Mouse (Mus musculus) embryonic facial prominence, embryonic 15.5 days (tissue): ENCODE data around the gene Gtf3a. TPM values are rescaled to one million over a fixed set of nuclear protein-coding genes. Genes with fewer than 3 reads are reported as not detected.

Experiments used
- ATAC-seq: fragments of 200-750 bp; cut with Nextera tagmentation; 2 replicates; pipeline ENCODE4 v1.8.0; 2017; ENCODE audit warnings: low read depth, moderate TSS enrichment; ENCODE audit not compliant: insufficient number of reproducible peaks, low FRiP score, low TSS enrichment
- H3K27ac ChIP-seq: fragments of 300-500 bp; sonication (generic); replicated peaks from 2 replicates; pipeline ENCODE4 v1.5.1; 2015; ENCODE audit warnings: mild to moderate bottlenecking, inconsistent platforms
- H3K27me3 ChIP-seq: fragments of 300-500 bp; sonication (generic); 2 replicates; pipeline ENCODE4 v1.6.1; 2015; ENCODE audit warnings: inconsistent platforms
- H3K36me3 ChIP-seq: fragments of 300-500 bp; sonication (generic); 2 replicates; pipeline ENCODE4 v1.6.1; 2015; ENCODE audit warnings: mild to moderate bottlenecking, inconsistent platforms
- H3K4me1 ChIP-seq: fragments of 300-500 bp; sonication (generic); 2 replicates; pipeline ENCODE4 v1.6.1; 2015; ENCODE audit warnings: inconsistent platforms
- H3K4me2 ChIP-seq: fragments of 300-500 bp; sonication (generic); replicated peaks from 2 replicates; pipeline ENCODE4 v1.6.1; 2015; ENCODE audit warnings: mild to moderate bottlenecking, inconsistent platforms
- H3K4me3 ChIP-seq: fragments of 300-500 bp; sonication (generic); replicated peaks from 2 replicates; pipeline ENCODE4 v1.5.1; 2015; ENCODE audit warnings: mild to moderate bottlenecking, inconsistent platforms
- H3K9ac ChIP-seq: fragments of 300-500 bp; sonication (generic); 2 replicates; pipeline ENCODE4 v1.6.1; 2015; ENCODE audit warnings: inconsistent platforms
- H3K9me3 ChIP-seq: fragments of 300-500 bp; sonication (generic); replicated peaks from 2 replicates; pipeline ENCODE4 v1.6.1; 2016; ENCODE audit warnings: inconsistent platforms
- WGBS: fragments of 180-500 bp; shearing (Covaris S2); methylation state at CpG from one replicate; pipeline ENCODE4 v1.1.7; 2015; 5-methylcytosine and 5-hydroxymethylcytosine counted together
- polyA plus RNA-seq: library from polyadenylated mRNA; unstranded; fragments of >200 nt; fragmentation: Nextera tagmentation; extraction: Ambion mirVana; gene quantifications from 2 replicates; pipeline ENCODE4 v1.2.1, GENCODE M21; 2015

The Gtf3a gene
- polyA plus RNA-seq, 1 experiment from 2014 or later: 105 TPM

DNA sequence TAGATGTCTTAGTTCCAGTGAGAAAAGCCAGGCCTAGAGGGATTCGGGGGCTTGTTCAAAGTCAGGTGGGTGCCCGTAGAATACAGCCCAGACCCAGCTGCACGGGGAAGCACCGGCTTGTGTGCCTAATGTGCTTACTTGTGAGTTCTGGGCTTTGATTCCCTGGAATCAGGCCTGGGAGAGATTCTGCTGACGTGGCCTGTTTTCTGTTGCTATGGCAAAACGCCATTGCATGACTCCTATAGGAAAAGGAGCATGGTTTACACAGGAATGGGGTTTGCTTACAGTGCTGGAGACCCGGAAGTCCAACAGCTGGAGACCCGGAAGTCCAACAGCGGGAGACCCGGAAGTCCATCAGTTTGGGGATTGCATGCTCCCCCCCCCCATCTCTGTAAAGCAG is 39.1 kb downstream of the Gtf3a start:
- Histone ChIP-seq H3K27ac (no peak overlapping the region), H3K36me3 (no peaks in the 10 kb centered on the region), H3K4me3 (no peak overlapping the region), H3K4me1 (0 out of 2 replicates have a peak, but pooled peaks cover 3% of the 10 kb centered on the region), H3K9ac (no peak overlapping the region), H3K27me3 (peaks cover 7% of the 10 kb centered on the region), H3K9me3 (no peaks in the 10 kb centered on the region), H3K4me2 (no peak overlapping the region)
- 85% methylated on average over 10 of the region's 10 CpGs for WGBS
- ATAC-seq: no peak

- Histone ChIP-seq H3K9me3 (no peaks in the 10 kb centered on the region), H3K9ac (no peak overlapping the region), H3K4me1 (no peaks in the 10 kb centered on the region), H3K36me3 (no peaks in the 10 kb centered on the region), H3K4me2 (no peak overlapping the region), H3K27ac (no peak overlapping the region), H3K4me3 (no peak overlapping the region), H3K27me3 (peaks cover 6% of the 10 kb centered on the region; the same call in 1 of the 2 replicates)
- ATAC-seq: no peak
- WGBS: 78% methylated on average over 5 of the region's 5 CpGs
Measured at GRCm38 (mm10) chr5:146989051-146989450, 40.6 kb downstream of the Gtf3a start.

DNA sequence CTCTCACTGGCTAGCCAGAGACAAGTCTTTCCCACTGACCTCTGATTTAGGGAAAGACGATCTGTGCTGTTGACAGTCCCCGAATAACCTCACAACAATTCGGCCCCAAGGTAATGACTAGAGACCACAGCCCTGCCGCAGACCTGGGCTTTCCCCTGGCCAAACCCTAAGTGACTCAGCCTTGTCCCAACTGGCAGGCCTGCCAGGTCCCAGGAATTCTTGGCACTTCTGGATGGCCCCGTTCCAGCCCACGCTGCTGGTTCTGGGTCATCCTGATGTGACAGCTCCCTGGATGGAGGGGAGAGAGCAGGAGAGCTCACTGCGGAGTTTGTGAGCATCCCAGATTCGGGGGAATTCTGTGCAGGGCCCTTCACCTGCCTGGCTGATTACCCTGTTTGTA is 45.1 kb downstream of the Gtf3a start:
- H3K4me2 ChIP-seq: no peak overlapping the region

GRCm38 (mm10) chr5:146994973-146995372 is 46.5 kb downstream of the Gtf3a start:
- WGBS: 59% methylated on average over 6 of the region's 6 CpGs
- no peaks in the 10 kb centered on the region for H3K4me1 ChIP-seq
- no peaks in the 10 kb centered on the region for H3K27me3 ChIP-seq
- H3K9me3 ChIP-seq: no peaks in the 10 kb centered on the region
- H3K9ac ChIP-seq: no peak overlapping the region
- no peaks in the 10 kb centered on the region for H3K36me3 ChIP-seq
- ATAC-seq: no peak
- no peak overlapping the region for H3K27ac ChIP-seq
- H3K4me3 ChIP-seq: no peak overlapping the region
- no peak overlapping the region for H3K4me2 ChIP-seq

More for the DNA sequence above, 45.1 kb downstream of the Gtf3a start:
- H3K36me3 ChIP-seq: no peaks in the 10 kb centered on the region
- H3K4me3 ChIP-seq: no peak overlapping the region
- H3K27ac ChIP-seq: no peak overlapping the region
- no peak for ATAC-seq
- no peaks in the 10 kb centered on the region for H3K27me3 ChIP-seq
- no peaks in the 10 kb centered on the region for H3K4me1 ChIP-seq
- 62% methylated on average over 8 of the region's 8 CpGs for WGBS
- H3K9ac ChIP-seq: no peak overlapping the region
- H3K9me3 ChIP-seq: no peaks in the 10 kb centered on the region

- Histone ChIP-seq H3K36me3 (no peaks in the 10 kb centered on the region), H3K4me3 (no peak overlapping the region), H3K27ac (no peak overlapping the region), H3K4me2 (no peak overlapping the region), H3K9ac (no peak overlapping the region), H3K9me3 (no peaks in the 10 kb centered on the region), H3K4me1 (no peaks in the 10 kb centered on the region), H3K27me3 (no peaks in the 10 kb centered on the region)
- ATAC-seq: no peak
- WGBS: 82% methylated on average over 7 of the region's 7 CpGs
Measured at GRCm38 (mm10) chr5:146996812-146997211, 48.4 kb downstream of the Gtf3a start.

- no peaks in the 10 kb centered on the region for H3K9me3 ChIP-seq
- H3K27ac ChIP-seq: no peak overlapping the region
- no peak overlapping the region for H3K9ac ChIP-seq
- no peaks in the 10 kb centered on the region for H3K36me3 ChIP-seq
- no peak overlapping the region for H3K4me2 ChIP-seq
- H3K4me3 ChIP-seq: no peak overlapping the region
- ATAC-seq: no peak
- no peaks in the 10 kb centered on the region for H3K27me3 ChIP-seq
- no peaks in the 10 kb centered on the region for H3K4me1 ChIP-seq
- 91% methylated on average over 12 of the region's 12 CpGs for WGBS
Measured at GRCm38 (mm10) chr5:146998802-146999201, 50.3 kb downstream of the Gtf3a start.

DNA sequence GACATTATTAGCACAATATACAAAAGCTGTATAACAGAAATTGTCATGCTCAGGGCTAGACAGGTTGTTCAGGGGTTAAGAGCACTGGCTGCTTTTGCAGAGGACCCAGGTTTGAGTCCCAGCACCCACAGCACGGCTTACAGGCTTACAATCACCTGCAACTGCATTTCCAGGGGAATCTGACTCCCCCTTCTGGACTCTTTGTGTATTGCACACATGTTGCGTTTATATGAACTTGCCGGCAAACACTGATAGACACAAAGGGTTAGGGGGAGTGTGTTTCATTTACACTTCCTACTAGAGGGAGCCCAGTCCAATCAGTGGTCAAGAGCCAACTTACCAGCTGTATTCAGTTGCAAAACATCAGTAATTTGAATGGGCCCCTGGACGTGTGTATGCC is 52.9 kb downstream of the Gtf3a start:
- 81% methylated on average over 4 of the region's 4 CpGs for whole genome bisulfite sequencing
- no peaks in the 10 kb centered on the region for H3K4me1 ChIP-seq
- H3K27me3 ChIP-seq: no peaks in the 10 kb centered on the region
- no peak overlapping the region for H3K4me3 ChIP-seq
- H3K9me3 ChIP-seq: no peaks in the 10 kb centered on the region
- H3K36me3 ChIP-seq: no peaks in the 10 kb centered on the region
- no peak overlapping the region for H3K9ac ChIP-seq
- ATAC-seq: no peak
- no peak overlapping the region for H3K4me2 ChIP-seq
- no peak overlapping the region for H3K27ac ChIP-seq

- H3K36me3 ChIP-seq: no peaks in the 10 kb centered on the region
- no peak overlapping the region for H3K27ac ChIP-seq
- H3K4me2 ChIP-seq: no peak overlapping the region
- no peak for ATAC-seq
- no peaks in the 10 kb centered on the region for H3K27me3 ChIP-seq
- no peaks in the 10 kb centered on the region for H3K9me3 ChIP-seq
- WGBS: 63% methylated on average over 1 of the region's 1 CpGs
- H3K4me3 ChIP-seq: no peak overlapping the region
- H3K4me1 ChIP-seq: no peaks in the 10 kb centered on the region
- no peak overlapping the region for H3K9ac ChIP-seq
Measured at GRCm38 (mm10) chr5:147003303-147003702, 54.8 kb downstream of the Gtf3a start.

Other genes starting within 250 kb of the Gtf3a start
- 15.3 and 16.0 TPM in 2 replicates for gene Usp12, start 153.7 kb upstream of the Gtf3a start, polyA plus RNA-seq
- gene Rpl21, start 115.8 kb upstream of the Gtf3a start, polyA plus RNA-seq: 545 and 547 TPM in 2 replicates
- gene Rasl11a, start 103.6 kb upstream of the Gtf3a start, polyA plus RNA-seq: 11.2 and 13.0 TPM in 2 replicates
- gene Mtif3, start 15.1 kb downstream of the Gtf3a start, polyA plus RNA-seq: 23.0 and 24.0 TPM in 2 replicates
- gene Lnx2, start 127.9 kb downstream of the Gtf3a start, polyA plus RNA-seq: 14.8 and 17.2 TPM in 2 replicates
- gene Polr1d, start 128.4 kb downstream of the Gtf3a start, polyA plus RNA-seq: 139 and 142 TPM in 2 replicates
- gene Gsx1, start 240.0 kb downstream of the Gtf3a start, polyA plus RNA-seq: not detected in 2 replicates